Mouse (Mus musculus): ENCODE measurements around the gene Amdhd2. TPM values are rescaled to one million over a fixed set of nuclear protein-coding genes. Genes with fewer than 3 reads are reported as not detected.

The Amdhd2 gene
- total and polyA plus RNA-seq, 3 experiments = 0.64 TPM; not detected in 2

- H3K4me1 ChIP-seq (ENCODE audit: control insufficient read depth in 1 of 2, insufficient read depth in 2 of 2) = peaks cover 7 to 8% of the 10 kb centered on the region in 2 experiments
- no peak overlapping the region for H3K27ac ChIP-seq (ENCODE audit: insufficient read depth, low read depth)
- peaks cover 5 to 20% of the 10 kb centered on the region in 2 experiments for H3K36me3 ChIP-seq (replicated peaks in 1 of 2; ENCODE audit: control insufficient read depth in 1 of 2, insufficient read depth in 1 of 2, low read length in 1 of 2)
- in situ Hi-C loops (cut with MboI; ENCODE audit: low pct_ligation_motif_present, low pct_unique_long_range_greater_than_20kb, low sequenced_read_pairs) = no loop called here
- TF ChIP-seq MAFK (IDR thresholded peaks at IDR 0.05; ENCODE audit: insufficient replicate concordance, low read length) = 0 out of 2 replicates have a peak, but pooled peaks have one; percentile 40
- no peak for TF ChIP-seq SIN3A (IDR thresholded peaks at IDR 0.05; ENCODE audit: low read length)
- no peaks in the 10 kb centered on the region for H3K79me2 ChIP-seq (replicated peaks; ENCODE audit: control insufficient read depth, extremely low read depth, insufficient read depth, poor library complexity, severe bottlenecking)
- H3K4me3 ChIP-seq (replicated peaks in 1 of 3; ENCODE audit: low read depth in 2 of 3, low read length in 2 of 3, poor library complexity in 1 of 3) = no peak overlapping the region
- no peaks in the 10 kb centered on the region for H3K9me3 ChIP-seq (replicated peaks; ENCODE audit: low read length)
- no peak overlapping the region for H3K9ac ChIP-seq (ENCODE audit: insufficient read depth, low read depth)
- H3K4me2 ChIP-seq (ENCODE audit: insufficient read depth, low read depth, poor library complexity, severe bottlenecking) = no peak overlapping the region
- dilution Hi-C loops (cut with MboI; ENCODE audit: extremely low pct_ligation_motif_present, extremely low pct_unique_long_range_greater_than_20kb, low sequenced_read_pairs) = no loop called here
- no peak for DNase-seq (ENCODE audit: extremely low read depth)
- H3K27me3 ChIP-seq (replicated peaks) = peaks cover 2% of the 10 kb centered on the region
Observed at GRCm38 (mm10) chr17:24210591-24210990, 47.0 kb upstream of the Amdhd2 start.

- Histone ChIP-seq H3K36me3 (replicated peaks in 1 of 2; ENCODE audit: control insufficient read depth in 1 of 2, insufficient read depth in 1 of 2, low read length in 1 of 2) (peaks cover 3 to 14% of the 10 kb centered on the region in 2 experiments), H3K4me3 (replicated peaks in 1 of 3; ENCODE audit: low read depth in 2 of 3, low read length in 2 of 3, poor library complexity in 1 of 3) (no peak overlapping the region), H3K4me2 (ENCODE audit: insufficient read depth, low read depth, poor library complexity, severe bottlenecking) (no peak overlapping the region), H3K27ac (ENCODE audit: insufficient read depth, low read depth) (no peak overlapping the region), H3K9ac (ENCODE audit: insufficient read depth, low read depth) (no peak overlapping the region), H3K79me2 (replicated peaks; ENCODE audit: control insufficient read depth, extremely low read depth, insufficient read depth, poor library complexity, severe bottlenecking) (no peaks in the 10 kb centered on the region), H3K9me3 (replicated peaks; ENCODE audit: low read length) (no peaks in the 10 kb centered on the region), H3K4me1 (ENCODE audit: control insufficient read depth in 1 of 2, insufficient read depth in 2 of 2) (peaks cover 8 to 10% of the 10 kb centered on the region in 2 experiments), H3K27me3 (replicated peaks) (peaks cover 2% of the 10 kb centered on the region)
- dilution Hi-C loops (cut with MboI; ENCODE audit: extremely low pct_ligation_motif_present, extremely low pct_unique_long_range_greater_than_20kb, low sequenced_read_pairs) = no loop called here
- TF ChIP-seq MAZ (IDR thresholded peaks at IDR 0.05; ENCODE audit: low read depth, low read length) (no peak), TCF12 (IDR thresholded peaks at IDR 0.05; ENCODE audit: low read depth, low read length) (no peak), BHLHE40 (IDR thresholded peaks at IDR 0.05; ENCODE audit: low read depth, low read length) (no peak)
- in situ Hi-C loops (cut with MboI; ENCODE audit: low pct_ligation_motif_present, low pct_unique_long_range_greater_than_20kb, low sequenced_read_pairs) = no loop called here
- no peak for DNase-seq (ENCODE audit: extremely low read depth)
Observed at GRCm38 (mm10) chr17:24209916-24210240, 46.3 kb upstream of the Amdhd2 start.

GRCm38 (mm10) chr17:24209043-24209915 is 45.7 kb upstream of the Amdhd2 start, which contains the start of gene Ntn3:
Gene Ntn3, minus strand, starts transcription at chr17:24209531.
- H3K9ac ChIP-seq (ENCODE audit: insufficient read depth, low read depth) = no peak within 1 kb of the TSS
- peaks cover 2% of the 10 kb centered on the region for H3K27me3 ChIP-seq (replicated peaks)
- in situ Hi-C loops (cut with MboI; ENCODE audit: low pct_ligation_motif_present, low pct_unique_long_range_greater_than_20kb, low sequenced_read_pairs) (no loop called here), dilution Hi-C loops (cut with MboI; ENCODE audit: extremely low pct_ligation_motif_present, extremely low pct_unique_long_range_greater_than_20kb, low sequenced_read_pairs) (no loop called here)
- no peak for DNase-seq (ENCODE audit: extremely low read depth)
- peaks cover 0 to 9% of the 10 kb centered on the region in 2 experiments for H3K36me3 ChIP-seq (replicated peaks in 1 of 2; ENCODE audit: control insufficient read depth in 1 of 2, insufficient read depth in 1 of 2, low read length in 1 of 2)
- H3K4me1 ChIP-seq (ENCODE audit: control insufficient read depth in 1 of 2, insufficient read depth in 2 of 2) = peaks cover 13 to 16% of the 10 kb centered on the region in 2 experiments
- no peak within 1 kb of the TSS for H3K4me3 ChIP-seq (replicated peaks in 1 of 3; ENCODE audit: low read depth in 2 of 3, low read length in 2 of 3, poor library complexity in 1 of 3)
- TF ChIP-seq UBTF (IDR thresholded peaks at IDR 0.05; ENCODE audit: low read depth, low read length) (no peak), POLR2AphosphoS2 (IDR thresholded peaks at IDR 0.05; ENCODE audit: low read depth, low read length) (no peak), CHD2 (IDR thresholded peaks at IDR 0.05; ENCODE audit: low read length) (no peak), ELF1 (IDR thresholded peaks at IDR 0.05; ENCODE audit: low read depth, low read length) (no peak), RCOR1 (conservative IDR thresholded peaks at IDR 0.05; ENCODE audit: low read depth, low read length) (no peak), POLR2A (IDR thresholded peaks at IDR 0.05; ENCODE audit: low read depth, low read length) (no peak), KAT2A (IDR thresholded peaks at IDR 0.05; ENCODE audit: insufficient replicate concordance, low read length) (no peak), ZMIZ1 (IDR thresholded peaks at IDR 0.05; ENCODE audit: low read depth, low read length) (no peak)
- H3K9me3 ChIP-seq (replicated peaks; ENCODE audit: low read length) = no peaks in the 10 kb centered on the region
- H3K4me2 ChIP-seq (ENCODE audit: insufficient read depth, low read depth, poor library complexity, severe bottlenecking) = no peak within 1 kb of the TSS
- H3K79me2 ChIP-seq (replicated peaks; ENCODE audit: control insufficient read depth, extremely low read depth, insufficient read depth, poor library complexity, severe bottlenecking) = no peaks in the 10 kb centered on the region
- H3K27ac ChIP-seq (ENCODE audit: insufficient read depth, low read depth) = no peak within 1 kb of the TSS
